Mouse (Mus musculus) left cerebral cortex, postnatal 25 days (tissue): ENCODE data around the gene Mllt10. TPM values are rescaled to one million over a fixed set of nuclear protein-coding genes. Genes with fewer than 3 reads are reported as not detected.
A peak's percentile ranks its signal among the peaks of the same experiment; 100 is the strongest.

Experiments used
- DNase-seq, 2 experiments: peaks; one replicate each; pipeline ENCODE4 v3.0.0; 2022; ENCODE audit warnings: low spot score in 2 of 2, mixed read lengths in 1 of 2
- intact Hi-C: fragments of 180-260 bp; cut with DNase I; formaldehyde crosslinking; loops from one replicate; pipeline ENCODE4 v1.15.1; 2025
- total RNA-seq, 2 experiments: library from RNA; stranded (reverse); gene quantifications; 2 replicates each; pipeline ENCODE4 v1.2.3; 2021

The Mllt10 gene
- total RNA-seq, 2 experiments from 2014 or later: 47.2 to 51.5 TPM

DNA sequence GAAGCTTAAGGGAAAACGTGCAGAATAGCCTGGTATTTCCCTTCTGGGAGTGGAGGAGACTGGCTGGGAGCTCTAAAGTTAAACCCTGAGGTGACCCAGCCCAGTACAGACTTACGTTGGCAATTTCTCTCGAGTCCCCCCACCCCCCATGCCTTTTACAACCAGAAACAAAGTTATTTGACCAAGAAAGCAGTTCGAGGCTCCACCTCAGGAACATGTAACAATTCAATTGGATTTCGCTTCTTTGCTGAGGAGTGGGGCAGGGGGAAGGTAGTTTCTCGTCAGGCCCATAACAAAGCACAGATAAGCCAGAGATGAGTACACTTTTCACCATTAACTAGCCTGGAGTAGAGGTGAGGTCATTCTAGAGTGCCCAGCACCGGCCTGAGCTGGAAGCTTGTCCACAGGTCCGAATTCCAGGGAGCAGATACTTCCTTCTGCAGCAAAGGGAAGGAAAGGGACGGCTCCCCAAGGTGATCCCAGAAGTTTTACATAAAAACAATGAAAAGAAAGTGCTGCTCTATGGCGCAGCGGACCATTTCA lies 5.7 kb upstream of the Mllt10 start:
- DNase-seq: no peak
- intact Hi-C loops: loop anchor here (5.0 kb wide), 1 partner anchor 643 kb away; the partner anchor contains the start of gene Spag6

DNA sequence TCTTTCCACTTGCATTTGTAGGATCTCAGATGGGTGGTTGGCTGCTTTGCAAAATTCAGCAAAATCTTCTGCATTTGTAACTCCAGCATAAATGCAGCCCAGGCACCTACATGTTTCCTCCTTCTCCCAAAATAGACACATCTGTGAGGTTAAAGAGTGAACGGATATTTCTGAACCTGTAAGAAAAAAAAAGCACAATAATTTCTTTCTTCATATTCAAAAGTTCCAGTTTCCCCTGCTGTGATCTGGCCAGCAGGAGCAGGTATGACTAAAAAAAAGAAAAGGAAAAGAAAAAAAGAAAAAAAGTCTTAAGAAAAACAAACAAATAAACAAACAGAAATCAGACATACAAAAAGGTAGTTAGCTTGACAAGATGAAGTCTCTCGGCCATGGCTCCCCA lies 5.0 kb upstream of the Mllt10 start:
- intact Hi-C loops: no loop called here
- no peak for DNase-seq

DNA sequence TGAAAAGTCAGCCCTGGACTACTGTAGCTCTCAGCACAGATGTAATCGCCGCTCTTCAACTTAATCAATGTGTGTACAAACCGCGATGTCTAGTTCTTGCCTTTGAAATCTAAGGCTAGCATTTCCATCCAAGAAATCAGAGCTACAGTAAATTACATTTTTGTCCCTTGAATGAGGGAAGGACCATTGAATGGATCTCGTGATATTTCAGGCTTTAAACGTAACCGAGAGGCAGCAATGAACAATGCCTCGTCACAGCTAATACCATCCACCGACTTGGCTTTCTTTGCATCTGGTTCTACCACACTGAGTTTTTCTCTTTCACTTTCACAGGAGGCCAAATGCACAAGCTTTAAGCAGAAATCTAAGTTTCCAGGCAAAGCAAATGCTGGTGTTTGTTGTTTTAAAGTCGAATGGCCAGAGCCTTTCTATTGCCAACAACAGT lies 4.5 kb upstream of the Mllt10 start:
- intact Hi-C loops: no loop called here
- DNase-seq: no peak

DNA sequence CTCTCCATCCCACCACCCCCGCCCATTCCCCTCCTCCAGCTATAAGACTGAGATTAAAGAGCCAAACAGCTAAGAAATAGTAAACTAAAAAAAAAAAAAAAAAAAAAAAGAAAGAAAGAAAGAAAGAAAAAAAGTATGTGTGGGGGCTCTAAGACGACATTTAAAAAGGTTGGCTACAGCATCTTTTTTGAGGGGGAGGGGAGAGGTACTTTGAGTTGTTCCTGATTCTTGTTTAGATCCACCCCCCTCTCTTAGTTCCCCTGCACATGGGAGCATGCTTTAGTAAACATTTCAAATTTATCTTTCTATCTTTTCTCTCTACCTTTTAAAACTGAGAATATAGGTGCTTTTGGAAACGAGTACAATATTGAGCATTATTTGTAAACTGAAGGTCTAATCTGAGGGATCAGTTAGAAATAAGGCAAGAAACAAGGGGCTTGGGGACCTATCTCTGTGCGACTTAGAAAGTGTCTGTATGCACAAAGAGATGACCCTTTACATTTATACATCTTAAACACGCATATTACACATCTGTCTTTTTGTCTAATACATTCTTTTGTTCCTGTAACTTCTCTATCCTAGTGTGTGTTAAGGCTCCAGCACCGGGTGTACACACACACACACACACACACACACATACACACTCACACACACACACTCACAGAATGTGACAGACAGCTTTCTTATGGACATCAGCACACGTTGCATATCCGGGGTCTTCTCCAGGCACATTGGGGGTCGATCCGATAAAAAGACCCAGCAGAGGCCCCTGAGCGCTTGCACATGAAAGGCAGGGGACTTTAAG lies 3.8 kb upstream of the Mllt10 start:
- no peak for DNase-seq
- intact Hi-C loops: no loop called here

DNA sequence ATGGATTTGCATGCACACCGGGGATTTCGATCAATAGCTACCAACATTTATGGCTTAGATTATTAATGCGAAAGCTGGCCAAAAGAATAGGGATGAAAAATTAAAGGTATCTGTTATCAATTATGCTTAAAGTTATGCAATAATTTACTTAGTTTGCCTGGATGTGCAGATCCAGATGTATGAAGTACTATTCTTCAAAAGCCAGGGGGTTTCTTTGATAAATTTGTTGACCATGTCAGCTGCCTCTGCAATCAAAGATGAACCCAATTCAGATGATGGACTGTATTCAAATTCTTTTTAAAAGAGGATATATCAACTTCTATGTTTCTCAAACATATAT lies 3.2 kb upstream of the Mllt10 start:
- intact Hi-C loops: no loop called here
- DNase-seq: no peak

DNA sequence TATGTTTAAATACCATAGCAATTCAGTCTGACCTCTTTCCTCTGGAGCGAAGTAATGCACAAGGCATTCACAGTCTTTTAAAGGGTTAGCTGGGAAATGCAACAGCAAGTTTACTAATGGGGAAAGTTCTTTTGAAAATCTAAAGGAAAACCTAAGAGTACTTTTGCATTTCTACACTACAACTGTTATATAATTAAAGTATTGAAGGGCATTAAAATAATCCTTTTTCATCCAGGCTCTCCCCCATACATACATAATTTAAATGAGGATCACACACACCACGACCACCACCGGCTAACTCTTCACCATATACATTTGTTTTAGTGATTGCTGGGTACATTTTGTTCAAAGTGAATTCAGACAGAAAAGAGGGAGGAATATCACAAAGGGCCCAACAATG lies 2.5 kb upstream of the Mllt10 start:
- DNase-seq: no peak
- intact Hi-C loops: no loop called here

DNA sequence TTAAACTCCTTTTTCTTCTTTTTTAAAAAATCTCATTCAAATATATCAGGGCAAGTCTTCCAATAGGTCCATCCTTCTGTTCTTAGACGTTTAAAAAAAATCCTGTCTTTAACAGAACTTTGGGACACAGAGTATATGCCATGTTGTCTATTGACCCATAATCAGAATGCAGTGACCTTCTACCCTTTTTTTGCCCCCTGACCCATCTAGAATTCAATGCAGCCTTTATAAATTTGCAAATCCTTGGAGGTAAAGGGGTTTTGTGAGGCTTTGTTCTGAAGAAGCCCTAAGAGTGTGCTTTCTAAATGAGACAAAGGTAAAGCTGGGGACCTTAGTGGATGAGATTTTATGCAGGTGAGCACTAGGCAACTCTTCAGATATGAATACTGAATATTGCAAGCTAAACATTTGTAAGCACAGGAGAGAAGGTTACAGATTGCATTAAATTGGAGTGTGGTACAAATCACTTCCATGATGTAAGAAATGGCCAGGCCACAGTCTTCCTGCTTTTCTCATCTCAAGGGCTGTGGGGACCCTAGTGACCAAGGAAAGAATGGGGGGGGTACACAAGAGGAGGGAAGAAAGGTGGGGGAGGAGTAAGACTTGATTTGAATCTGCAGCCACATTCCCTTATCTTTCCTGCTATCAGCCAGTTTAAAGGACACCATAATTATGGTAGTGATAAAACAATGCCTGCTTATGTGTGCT lies 1.6 kb upstream of the Mllt10 start:
- no peak for DNase-seq
- intact Hi-C loops: no loop called here

DNA sequence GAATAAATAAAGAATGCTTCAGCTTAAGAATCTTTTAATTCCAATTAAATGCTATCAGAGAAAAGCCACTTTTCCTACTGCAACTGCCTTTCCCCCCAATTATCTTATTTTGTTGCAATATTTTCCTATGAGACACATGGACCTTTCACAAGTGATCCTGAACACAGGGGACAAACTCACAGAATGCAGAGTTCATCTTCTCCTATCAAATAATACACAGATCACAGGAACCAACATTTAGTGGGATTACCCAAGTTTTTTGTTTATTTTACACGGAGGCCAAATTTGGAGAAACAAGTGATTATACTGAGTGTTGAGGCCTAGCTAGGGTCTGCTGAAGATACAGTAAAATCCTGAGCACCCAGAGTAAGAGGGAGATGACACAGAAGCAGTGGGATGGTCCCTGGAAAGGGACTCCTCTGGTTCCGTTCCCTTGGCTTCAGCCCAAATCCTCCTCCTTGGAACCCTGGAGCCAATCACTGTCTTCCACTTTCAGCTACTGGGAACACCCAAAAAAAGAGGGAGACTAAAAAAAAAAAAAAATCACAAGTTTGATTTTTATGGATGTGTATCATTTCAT lies 996 bp upstream of the Mllt10 start:
- intact Hi-C loops: no loop called here
- DNase-seq: no peak

DNA sequence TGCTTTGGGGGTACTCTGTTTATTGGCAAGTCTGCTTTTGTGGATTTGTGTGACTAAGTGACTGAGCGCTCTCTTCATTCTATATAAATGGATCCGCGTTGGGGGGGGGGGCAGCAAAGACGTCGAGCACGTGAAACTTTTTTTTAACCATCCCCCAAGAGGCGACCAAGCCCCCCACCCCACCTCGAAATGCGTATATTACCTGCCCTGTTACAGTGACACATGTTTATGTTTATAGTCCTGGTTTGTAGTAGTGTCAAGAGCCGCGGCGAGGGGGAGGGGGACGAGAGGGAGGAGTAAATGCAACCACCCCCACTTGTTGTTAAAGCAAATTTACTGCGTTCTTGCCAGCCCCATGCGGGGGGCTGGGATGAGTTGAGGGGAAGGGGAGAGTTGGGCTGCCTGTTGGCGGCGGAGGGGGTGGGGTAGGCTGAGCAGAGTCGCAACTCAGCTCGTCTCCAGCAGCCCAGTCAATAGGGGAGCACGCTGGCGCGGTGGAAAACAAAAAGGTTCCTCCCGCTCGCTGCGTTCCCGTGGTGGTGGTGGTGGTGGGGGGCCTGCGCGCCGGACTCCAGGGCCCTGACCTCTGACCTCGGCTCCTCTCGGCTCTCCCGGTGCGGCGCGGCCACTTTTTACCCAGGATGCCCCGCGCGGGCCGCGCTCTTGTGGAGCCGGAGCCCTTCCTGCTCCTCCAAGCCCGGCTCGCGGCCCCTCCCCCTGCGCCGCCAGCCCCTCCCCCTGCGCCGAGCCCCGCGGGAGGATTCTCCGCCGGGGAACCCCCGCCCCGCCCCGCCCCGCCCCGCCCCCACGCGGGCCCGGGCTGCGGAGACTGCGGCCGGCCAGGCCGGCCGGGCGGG lies 1.1 kb downstream of the Mllt10 start:
- intact Hi-C loops: loop anchor here (1.0 to 5.0 kb wide), 5 partner anchors 8 to 621 kb away; partner anchors contain the start of gene Bmi1
- peak; percentile 89 to 91 for DNase-seq

DNA sequence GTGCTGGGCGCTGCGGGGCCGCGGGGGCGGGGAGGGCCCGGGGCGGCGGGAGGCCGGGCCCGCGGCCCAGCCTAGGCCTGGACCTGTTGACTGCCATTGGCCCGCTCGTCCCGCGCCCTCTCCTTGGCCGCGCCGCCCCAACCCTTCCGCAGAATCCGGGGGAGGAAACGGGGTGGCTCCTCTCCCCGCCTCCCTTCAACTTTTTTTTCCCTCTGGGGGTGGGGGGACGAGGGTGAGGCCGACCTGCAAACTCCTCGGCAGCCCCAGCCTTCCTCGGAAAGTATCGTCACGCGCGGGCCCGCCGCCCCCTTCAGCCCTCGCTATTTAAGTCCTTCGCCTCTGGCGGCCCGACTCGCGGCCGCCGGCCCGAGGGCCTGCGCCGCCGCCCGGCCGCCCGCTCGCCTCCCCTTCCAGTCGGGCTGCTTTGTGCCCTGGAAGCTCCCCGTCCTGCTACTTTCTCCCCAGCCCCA lies 1.8 kb downstream of the Mllt10 start:
- peak; percentile 80 to 89 for DNase-seq
- intact Hi-C loops: loop anchor here (1.0 to 5.0 kb wide), 5 partner anchors 7 to 620 kb away; partner anchors contain the start of gene Bmi1

DNA sequence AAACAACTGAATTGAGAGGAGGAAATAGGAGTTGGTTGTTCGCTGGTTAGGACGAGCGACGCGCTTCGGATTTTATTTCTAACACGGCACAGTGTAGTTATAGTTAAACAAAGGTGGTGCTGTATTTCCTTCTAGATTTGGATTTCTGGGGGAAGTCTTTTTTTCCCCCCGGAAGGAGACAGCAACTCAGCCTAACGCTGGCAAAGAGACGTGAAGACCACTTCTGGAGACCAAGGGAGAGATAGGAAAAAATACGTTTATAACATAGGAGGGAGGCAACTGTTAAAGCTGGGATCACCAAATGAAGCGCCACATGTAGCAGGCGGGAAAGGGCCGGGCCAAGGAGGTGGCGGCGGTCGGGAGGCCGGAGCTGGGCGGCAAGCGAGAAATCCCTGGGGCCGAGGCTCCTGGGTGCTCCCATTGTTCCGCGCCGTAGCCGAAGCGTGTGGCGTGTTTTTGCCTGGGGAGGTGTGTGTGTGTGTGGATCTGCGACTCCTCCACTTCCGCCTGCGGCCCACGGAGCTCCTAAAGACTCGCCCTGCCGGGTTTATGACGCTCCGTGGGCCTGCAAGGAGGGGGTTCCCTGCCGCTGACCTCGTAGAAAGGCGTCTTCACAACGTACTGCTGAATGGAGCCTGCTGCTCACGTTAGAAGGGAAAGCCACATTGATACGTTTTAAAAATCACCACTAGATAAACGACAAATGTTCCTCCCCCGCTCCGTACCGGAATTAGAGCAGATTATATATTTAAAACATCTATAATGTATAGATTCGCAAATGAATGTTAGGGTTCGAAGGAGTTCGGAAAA lies 2.5 kb downstream of the Mllt10 start:
- intact Hi-C loops: loop anchor here (2.0 to 5.0 kb wide), 3 partner anchors 29 to 620 kb away; partner anchors contain the start of gene Bmi1
- peak; percentile 60 to 65 for DNase-seq

DNA sequence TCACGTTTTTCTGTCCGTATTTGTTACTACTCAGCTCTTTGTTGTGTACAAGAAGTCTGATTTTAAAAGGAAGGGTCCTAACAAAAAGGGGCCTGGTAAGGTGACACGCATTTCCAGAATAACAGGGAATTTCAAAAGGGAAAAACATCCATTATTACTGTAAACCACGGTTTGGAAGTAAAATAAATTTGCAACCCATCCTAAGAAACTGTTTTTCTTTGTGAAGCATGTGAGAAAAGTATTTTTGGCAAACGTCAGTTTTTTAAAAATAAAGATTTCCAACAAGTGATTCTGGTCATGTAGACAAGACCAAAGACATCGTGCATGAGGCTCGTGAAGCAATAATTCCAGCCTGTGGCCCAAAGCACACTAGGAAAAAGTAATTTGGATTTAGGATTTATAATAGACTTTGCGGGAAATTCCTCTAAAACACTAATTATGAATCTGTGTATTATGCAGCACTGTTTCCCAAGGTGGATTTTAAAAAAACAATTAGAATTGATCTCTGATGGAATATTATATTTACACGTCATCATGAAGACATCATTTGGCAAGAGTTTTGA lies 3.2 kb downstream of the Mllt10 start:
- DNase-seq: no peak
- intact Hi-C loops: loop anchor here (5.0 kb wide), 2 partner anchors 149 to 619 kb away; partner anchors contain the start of gene Bmi1

DNA sequence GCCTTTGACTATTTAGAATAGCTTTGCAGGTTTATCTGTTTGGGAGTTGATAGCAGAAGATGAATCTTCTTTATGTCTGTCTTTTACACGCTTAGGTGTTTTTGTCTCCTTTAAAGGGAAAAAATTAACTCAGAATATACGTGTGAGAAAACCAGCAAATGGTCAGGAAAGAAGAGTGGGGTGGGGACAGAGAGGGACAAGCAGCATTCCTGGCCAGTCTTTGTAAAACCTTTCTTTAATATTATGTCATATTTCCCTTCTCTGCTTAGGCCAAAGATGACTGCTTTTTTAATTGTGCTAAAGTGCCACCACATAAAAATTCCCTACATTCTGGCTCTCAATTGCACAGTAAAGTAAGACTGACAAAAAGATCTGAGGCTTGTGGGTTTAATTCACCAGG lies 4.0 kb downstream of the Mllt10 start:
- DNase-seq: no peak
- intact Hi-C loops: loop anchor here (5.0 kb wide), 2 partner anchors 148 to 618 kb away; partner anchors contain the start of gene Bmi1

DNA sequence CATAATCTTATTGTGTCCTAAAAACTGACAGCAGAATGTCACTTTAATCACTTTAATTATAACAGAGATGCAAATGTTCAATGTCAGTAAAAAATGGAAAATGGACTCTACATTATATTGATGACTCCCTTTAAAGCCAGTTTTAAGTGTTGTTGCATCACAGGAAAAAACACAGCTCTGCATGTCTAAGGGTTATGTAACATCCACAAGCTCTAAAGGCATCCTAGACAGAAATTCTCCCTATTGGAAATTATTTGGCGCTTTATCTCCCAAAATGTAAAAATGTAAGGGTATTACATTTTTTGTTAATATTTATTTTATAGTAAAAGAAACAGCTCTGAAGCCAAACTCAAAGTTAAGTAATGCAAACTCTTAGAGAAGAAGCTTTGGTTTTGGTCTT lies 4.9 kb downstream of the Mllt10 start:
- no peak for DNase-seq
- intact Hi-C loops: loop anchor here (5.0 kb wide), 2 partner anchors 147 to 617 kb away; partner anchors contain the start of gene Bmi1

DNA sequence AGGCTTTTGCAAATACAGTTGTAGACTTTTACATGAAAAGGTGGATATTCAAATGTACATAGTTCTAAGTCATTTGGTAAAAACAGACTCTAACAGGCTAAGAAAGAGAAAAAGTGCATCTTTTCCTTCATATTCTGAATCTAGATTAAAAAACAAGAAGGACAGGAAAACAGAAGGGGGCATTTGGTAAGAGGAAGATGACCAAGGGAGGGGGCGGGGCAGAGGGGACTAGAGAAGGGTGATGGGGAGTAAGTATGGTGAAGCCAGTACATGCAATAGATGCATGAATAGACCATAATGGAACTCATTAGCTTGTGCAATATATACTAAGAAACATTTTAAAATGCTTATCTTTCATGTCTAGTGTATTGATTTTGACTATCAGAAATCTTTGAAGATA lies 5.4 kb downstream of the Mllt10 start:
- intact Hi-C loops: no loop called here
- DNase-seq: no peak

DNA sequence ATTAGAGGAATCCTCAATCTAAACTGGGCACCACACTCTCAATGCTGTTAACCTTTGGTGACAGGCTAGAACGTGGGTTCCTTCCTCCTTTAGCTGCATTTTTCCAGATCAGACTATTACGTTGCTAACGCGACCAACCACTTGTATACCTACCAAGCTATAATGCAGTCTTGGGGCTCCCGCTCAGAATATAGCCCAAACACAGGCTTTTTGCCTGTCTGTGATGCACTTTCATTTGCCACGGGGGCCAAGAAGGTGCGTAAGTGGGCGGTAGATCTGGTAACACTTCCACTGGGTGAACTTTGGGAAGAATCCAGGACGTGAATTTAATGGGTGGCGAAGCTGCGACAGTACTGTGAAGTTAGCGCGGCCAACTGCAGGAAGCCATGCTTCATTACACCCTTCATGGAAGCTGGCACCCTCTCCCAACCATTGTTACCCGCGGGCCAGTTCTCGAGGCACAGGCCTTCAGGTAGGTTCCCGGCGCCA lies 8.8 kb downstream of the Mllt10 start:
- DNase-seq: peak; percentile 59 to 69
- intact Hi-C loops: loop anchor here (1.0 to 2.0 kb wide), 2 partner anchors 8 to 37 kb away; no protein-coding TSS in a partner anchor

DNA sequence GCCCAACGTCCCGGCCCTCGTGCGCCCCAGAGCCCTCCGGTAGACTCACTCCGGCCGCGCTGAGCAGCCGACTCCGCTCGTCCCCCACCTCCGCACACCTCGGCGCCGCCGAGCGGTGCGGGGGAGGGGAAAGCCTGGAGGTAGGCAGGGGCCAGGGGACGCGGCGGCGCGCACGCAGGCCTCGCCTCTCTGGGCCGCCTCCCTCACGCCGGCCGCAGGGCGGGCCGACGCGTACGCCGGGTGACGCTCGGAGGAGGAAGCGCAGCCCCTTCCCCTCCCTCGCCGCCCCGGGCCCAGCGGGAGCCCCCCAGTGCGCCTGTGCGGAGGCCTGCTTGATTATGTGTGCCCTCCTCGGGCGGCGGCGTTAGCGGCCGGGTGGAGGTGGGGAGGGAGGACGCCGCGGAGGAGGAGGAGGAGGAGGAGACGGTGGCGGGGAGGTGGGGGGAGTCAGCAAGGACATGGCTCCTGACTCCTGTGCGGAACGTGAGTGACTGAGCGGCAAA lies 9.4 kb downstream of the Mllt10 start:
- DNase-seq: peak; percentile 93
- intact Hi-C loops: loop anchor here (1.0 to 2.0 kb wide), 2 partner anchors 8 to 38 kb away; no protein-coding TSS in a partner anchor
